Mouse (Mus musculus) G1E-ER4 (cell line): ENCODE measurements around the gene Npm1. TPM values are rescaled to one million over a fixed set of nuclear protein-coding genes. Genes with fewer than 3 reads are reported as not detected.

Source experiments
- GATA1 ChIP-seq: IDR thresholded peaks from one replicate; pipeline ENCODE4 v1.8.0; 2012; ENCODE audit warnings: low read length, inconsistent platforms
- polyA plus RNA-seq: library from polyadenylated mRNA; stranded (reverse); fragments of >175 nt; gene quantifications from 2 replicates; pipeline ENCODE4 v1.2.3, GENCODE M21; 2012

Npm1 gene
- polyA plus RNA-seq, 1 experiment: 222 TPM

- no peak for TF ChIP-seq GATA1
These were observed 24.3 kb downstream of the Npm1 start for GRCm38 (mm10) chr11:33138686-33139085.

- TF ChIP-seq GATA1: no peak
These were observed 28.5 kb downstream of the Npm1 start for GRCm38 (mm10) chr11:33134391-33134986.

GRCm38 (mm10) chr11:33132619-33133338, 30.2 kb downstream of the Npm1 start:
- no peak for TF ChIP-seq GATA1

GRCm38 (mm10) chr11:33127058-33127457, 35.9 kb downstream of the Npm1 start:
- no peak for TF ChIP-seq GATA1

GRCm38 (mm10) chr11:33122575-33123268, 40.3 kb downstream of the Npm1 start:
- TF ChIP-seq GATA1: no peak

- no peak for TF ChIP-seq GATA1
These were observed 43.5 kb downstream of the Npm1 start for GRCm38 (mm10) chr11:33119556-33119955.

- TF ChIP-seq GATA1: no peak
These were observed 43.9 kb downstream of the Npm1 start for GRCm38 (mm10) chr11:33119116-33119515.

- TF ChIP-seq GATA1: no peak
These were observed 44.5 kb downstream of the Npm1 start for GRCm38 (mm10) chr11:33118480-33118879.

- TF ChIP-seq GATA1: no peak
These were observed 47.2 kb downstream of the Npm1 start for GRCm38 (mm10) chr11:33115796-33116195.

GRCm38 (mm10) chr11:33112407-33112806, 50.6 kb downstream of the Npm1 start:
- TF ChIP-seq GATA1: no peak

GRCm38 (mm10) chr11:33110111-33110510, 52.9 kb downstream of the Npm1 start:
- no peak for TF ChIP-seq GATA1

GRCm38 (mm10) chr11:33107540-33107939, 55.5 kb downstream of the Npm1 start:
- no peak for TF ChIP-seq GATA1

- TF ChIP-seq GATA1: no peak
These were observed 58.1 kb downstream of the Npm1 start for GRCm38 (mm10) chr11:33104911-33105316.

- no peak for TF ChIP-seq GATA1
These were observed 59.6 kb downstream of the Npm1 start for GRCm38 (mm10) chr11:33103291-33103943.

Other genes starting within 250 kb of the Npm1 start
- not detected in 2 replicates for gene Fgf18, start 15.8 kb downstream of the Npm1 start, polyA plus RNA-seq
- 0.04 and 0.09 TPM in 2 replicates for gene Tlx3, start 40.4 kb upstream of the Npm1 start, polyA plus RNA-seq
- not detected in 2 replicates for gene Gm12117, start 113.5 kb upstream of the Npm1 start, polyA plus RNA-seq